22 mouse cellular contexts compared by ENCODE assay signal in genomic region chr14:13547746-13548145, GRCm38 (mm10).
"Had no signal": no experiment of that assay in that cellular context is flagged by ENCODE, and none has a peak within 500 bp of the region (broad histone marks: within the 10 kb centered on the region; RNA-seq: fewer than 3 reads in every experiment).

No protein-coding gene starts in this region.

- DNase-seq: cerebellum, adult 2 months; cerebellum, adult 8-10 months; cerebellum, adult 9-10 months; cerebellum, adult 9-11 months; cerebellum, postnatal 10 days; cerebellum, postnatal 14 days; cerebellum, postnatal 25 days; cerebellum, postnatal 36 days; embryo, embryonic 11 days; forebrain, postnatal 0 days; gastrocnemius, adult 2 months; gastrocnemius, postnatal 10 days; gastrocnemius, postnatal 14 days; gastrocnemius, postnatal 25 days; gastrocnemius, postnatal 36 days; heart, adult 11 months; heart, adult 18-20 months; heart, adult 2 months had no signal

- ATAC-seq: forebrain, embryonic 13.5 days; forebrain, embryonic 14.5 days; forebrain, embryonic 15.5 days; forebrain, embryonic 16.5 days; forebrain, postnatal 0 days had no signal
